Mouse (Mus musculus) CH12.LX (cell line): ENCODE data around the gene 9330161L09Rik.

ENCODE experiments used
- CTCF ChIP-seq, 2 experiments: IDR thresholded peaks in 1 of 2; conservative IDR thresholded peaks in 1 of 2; 2 replicates each; pipeline ENCODE4 v1.5.1; 2011 to 2012; ENCODE audit warnings: low read depth in 2 of 2, low read length in 2 of 2, improper control_type of control experiment in 1 of 2, inconsistent platforms in 1 of 2, mild to moderate bottlenecking in 1 of 2, moderate library complexity in 1 of 2
- NRF1 ChIP-seq: IDR thresholded peaks from 2 replicates; pipeline ENCODE4 v1.6.1; 2014; ENCODE audit warnings: low read depth, mild to moderate bottlenecking, inconsistent platforms, low read length, improper control_type of control experiment, moderate library complexity
- POLR2A ChIP-seq: IDR thresholded peaks from 2 replicates; pipeline ENCODE4 v1.6.1; 2011; ENCODE audit warnings: low read depth, mild to moderate bottlenecking, improper control_type of control experiment, low read length
- RCOR1 ChIP-seq: conservative IDR thresholded peaks from 2 replicates; pipeline ENCODE4 v1.6.1; 2012; ENCODE audit warnings: low read depth, mild to moderate bottlenecking, inconsistent platforms, low read length, improper control_type of control experiment
- USF1 ChIP-seq: IDR thresholded peaks from 2 replicates; pipeline ENCODE4 v1.6.1; 2014; ENCODE audit warnings: low read depth, mild to moderate bottlenecking, inconsistent platforms, low read length, improper control_type of control experiment
- ZC3H11A ChIP-seq: IDR thresholded peaks from 2 replicates; pipeline ENCODE4 v1.6.1; 2012; ENCODE audit warnings: low read depth, mild to moderate bottlenecking, inconsistent platforms, low read length, improper control_type of control experiment
- ZKSCAN1 ChIP-seq: IDR thresholded peaks from 2 replicates; pipeline ENCODE4 v1.6.1; 2012; ENCODE audit warnings: low read depth, inconsistent platforms, low read length, improper control_type of control experiment, borderline replicate concordance
- ZMIZ1 ChIP-seq: IDR thresholded peaks from 2 replicates; pipeline ENCODE4 v1.6.1; 2012; ENCODE audit warnings: low read depth, mild to moderate bottlenecking, inconsistent platforms, low read length, improper control_type of control experiment

DNA sequence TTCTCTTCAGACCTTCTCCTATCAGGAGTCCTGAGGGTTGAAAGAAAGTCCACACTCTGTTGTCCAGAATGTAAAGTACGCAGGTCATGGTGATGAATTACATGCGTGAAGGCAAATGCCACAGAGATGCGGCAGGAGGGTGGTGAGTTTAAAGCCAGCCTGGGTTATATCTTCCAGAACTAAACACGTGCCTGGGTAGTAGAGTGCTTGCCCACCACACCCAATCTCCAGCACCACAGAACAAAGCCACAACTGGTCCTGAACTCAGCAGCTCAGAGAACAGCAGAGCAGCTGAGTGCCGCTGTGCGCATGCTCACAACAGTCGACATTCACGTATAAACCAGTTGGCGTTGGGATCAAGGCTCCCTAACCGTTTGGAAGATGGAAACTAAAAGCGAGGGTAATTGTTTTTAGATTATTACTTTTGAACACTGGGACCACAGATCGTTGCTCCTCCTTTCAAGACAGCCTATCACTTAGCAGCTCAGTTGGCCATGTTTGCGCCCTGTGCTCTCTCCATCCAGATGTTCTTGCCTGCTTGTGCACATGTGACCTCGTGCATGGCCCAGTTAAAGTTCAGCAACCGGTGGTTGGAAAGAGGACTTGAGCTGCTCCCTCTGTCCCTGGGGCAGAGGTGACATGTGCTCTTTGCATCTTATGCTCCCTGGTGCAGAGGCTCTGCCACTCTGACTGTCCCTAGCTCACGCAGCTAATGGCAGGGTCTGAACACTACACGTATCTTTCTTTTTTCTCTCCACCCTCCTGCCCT is 45.9 kb downstream of the 9330161L09Rik start:
- TF ChIP-seq NRF1 (no peak), RCOR1 (no peak), CTCF (conservative IDR thresholded peaks at IDR 0.05 in 1 of 2, IDR thresholded peaks at IDR 0.05 in 1 of 2; ENCODE audit: low read depth in 2 of 2, low read length in 2 of 2) (no peak), POLR2A (no peak), ZKSCAN1 (no peak), USF1 (no peak), ZC3H11A (no peak), ZMIZ1 (no peak)
